Mouse (Mus musculus) embryo, embryonic 10.5 days (tissue): Measurements from ENCODE around the gene Cenpx.
A peak's percentile ranks its signal among the peaks of the same experiment; 100 is the strongest.
"Not testable (repeated sequence)": the region's sequence is repeated elsewhere in the genome, so short reads cannot be mapped to it uniquely, and the experiment has no call there.

Experiments
- DNase-seq: peaks from one replicate; pipeline ENCODE4 v3.0.0-alpha.2; 2015; ENCODE audit warnings: low spot score

The Cenpx gene

DNA sequence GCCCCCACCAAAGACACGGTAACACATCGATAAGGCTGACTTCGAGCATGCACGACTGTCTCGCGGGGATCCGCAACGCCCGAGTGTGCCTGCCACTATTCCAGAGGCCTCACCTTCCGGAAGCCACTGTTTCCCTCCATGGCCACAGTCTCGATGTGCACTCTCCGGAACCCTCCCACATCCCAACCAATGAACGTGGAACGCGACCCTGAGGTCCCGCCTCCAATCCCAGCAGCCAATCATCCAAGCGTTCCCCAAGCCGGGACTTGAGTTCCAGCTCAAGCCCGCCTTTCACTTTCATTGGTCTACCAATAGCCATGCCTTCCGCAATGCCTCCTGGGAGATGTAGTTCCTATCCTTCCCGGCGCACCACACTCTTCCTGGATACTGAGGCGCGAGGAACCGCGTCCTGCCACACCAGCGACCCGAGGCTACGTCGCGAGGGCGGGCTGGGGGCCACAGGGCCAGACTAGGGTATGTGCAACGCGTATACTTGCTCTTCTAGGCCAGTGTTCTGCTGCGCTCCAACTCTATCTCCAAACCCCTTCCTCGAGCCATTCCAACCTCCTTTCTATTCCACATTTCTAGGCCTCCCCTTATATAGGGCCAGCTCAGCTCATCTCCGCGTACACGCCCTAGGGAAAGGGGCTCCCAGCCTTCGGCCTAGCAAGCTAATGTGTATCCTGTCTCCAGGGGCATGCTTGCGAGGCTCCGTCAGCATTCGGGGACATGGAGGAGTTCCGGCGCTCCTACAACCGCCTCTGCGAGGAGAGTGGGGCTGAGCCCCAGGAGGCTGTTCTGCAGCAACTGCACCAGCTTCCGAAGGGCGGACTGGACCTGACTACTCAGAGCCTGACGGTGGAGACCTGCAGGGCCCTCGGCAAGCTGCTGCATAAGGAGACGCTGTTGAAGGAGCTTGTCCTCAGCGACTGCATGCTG is at the start of gene Cenpx, which contains the start of gene Lrrc45:
Cenpx (minus strand) TSS at position 159 of the 939 bp plus-strand sequence.
Lrrc45 (plus strand) TSS at position 346 of the 939 bp plus-strand sequence.
- peak; percentile 100 for DNase-seq

DNA sequence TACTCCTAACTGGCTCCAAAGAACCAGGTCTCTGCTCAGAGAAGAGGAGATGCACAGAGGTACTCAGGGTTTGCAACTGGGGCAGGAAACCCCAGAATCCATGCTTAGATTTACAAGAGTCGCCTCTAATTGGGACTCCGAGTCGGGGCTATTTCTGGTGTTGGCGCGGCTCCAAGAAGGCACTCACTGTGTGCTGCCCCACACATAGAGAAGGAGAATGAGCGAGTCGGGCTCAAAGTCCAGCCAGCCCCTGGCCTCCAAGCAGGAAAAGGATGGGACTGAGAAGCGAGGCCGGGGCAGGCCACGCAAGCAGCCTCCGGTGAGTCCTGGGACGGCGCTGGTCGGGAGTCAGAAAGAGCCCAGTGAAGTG is 49.1 kb upstream of the Cenpx start, which contains the start of gene Hmga1b:
Hmga1b (plus strand) TSS at position 123 of the 370 bp plus-strand sequence.
- not testable (repeated sequence) for DNase-seq

DNA sequence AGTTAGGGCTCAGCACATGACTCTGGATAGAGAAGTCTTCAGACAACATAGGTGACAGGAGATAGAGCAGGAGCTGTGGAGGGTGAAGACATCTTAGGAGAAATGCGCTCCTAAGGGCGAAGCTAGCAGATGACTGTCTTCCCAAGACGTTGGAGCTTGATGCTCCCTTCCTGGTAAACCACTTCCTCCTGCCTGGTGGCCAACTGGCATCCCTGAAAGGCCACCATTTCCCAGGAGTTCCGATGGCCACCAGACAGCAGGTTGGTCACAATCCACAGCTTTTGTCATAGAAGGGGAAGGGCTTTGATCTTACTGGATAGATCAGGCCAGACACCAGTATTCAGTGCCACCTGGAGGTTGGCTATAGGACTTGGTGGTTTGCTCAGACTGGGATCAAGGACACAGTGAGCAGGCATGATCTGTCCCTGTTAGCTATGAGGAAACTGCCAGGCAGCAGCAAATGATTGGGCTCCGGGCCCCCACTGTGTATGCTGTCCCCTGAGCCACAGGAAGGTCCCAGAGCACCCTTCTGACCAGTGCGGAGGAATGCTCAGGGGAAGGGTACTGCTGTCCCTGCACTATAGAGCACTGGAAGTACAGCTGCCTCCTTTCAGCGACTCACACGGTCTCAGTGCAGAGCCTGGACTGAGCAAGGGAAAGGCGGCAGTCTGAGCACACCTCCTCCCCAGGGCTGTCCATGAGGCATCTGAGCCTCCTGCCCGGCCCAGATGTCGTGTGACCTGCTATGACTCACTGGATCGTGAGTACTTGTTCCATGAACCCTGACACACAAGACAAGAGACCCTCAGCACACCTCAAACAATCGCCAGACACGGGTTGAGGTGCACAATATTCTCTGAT is 48.5 kb upstream of the Cenpx start:
- no peak for DNase-seq

DNA sequence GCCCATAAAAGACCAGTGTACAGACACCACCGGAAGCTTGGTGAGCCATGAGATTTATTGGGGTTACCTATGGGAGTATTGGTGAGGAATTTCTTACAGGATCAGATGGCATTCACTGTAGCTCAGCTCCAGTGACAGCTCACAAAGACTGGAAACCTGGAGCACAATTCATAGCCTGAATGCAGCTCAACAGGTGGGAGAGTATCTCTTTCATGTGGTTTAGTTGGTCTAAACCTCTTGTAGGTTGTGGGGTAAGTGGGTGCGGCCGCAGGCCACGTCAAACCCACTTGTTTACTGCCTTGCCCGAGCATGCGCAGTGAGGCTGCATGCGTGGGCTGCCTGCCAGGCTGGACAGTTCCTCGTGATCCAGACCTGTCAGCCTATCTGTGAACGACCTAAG is 46.7 kb upstream of the Cenpx start:
- DNase-seq = no peak

DNA sequence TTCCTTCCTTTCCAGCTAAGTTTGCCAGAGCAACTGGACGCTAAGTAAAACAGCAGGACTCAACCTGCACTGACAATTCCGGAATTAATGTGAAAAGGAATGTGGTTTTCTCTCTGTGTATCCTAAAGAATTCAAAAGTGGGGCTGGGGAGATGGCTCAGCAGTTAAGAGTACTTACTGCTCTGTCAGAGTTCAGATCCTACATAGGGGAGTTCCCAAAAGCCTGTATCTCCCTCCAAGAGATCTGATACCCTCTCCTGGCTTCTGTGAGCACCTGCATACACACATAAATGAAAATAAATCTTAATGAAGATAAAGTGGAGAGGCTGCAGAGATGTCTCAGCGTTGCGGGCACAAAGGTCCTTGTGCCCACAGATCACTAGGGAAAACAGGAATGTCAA is 38.1 kb upstream of the Cenpx start:
- DNase-seq = no peak

DNA sequence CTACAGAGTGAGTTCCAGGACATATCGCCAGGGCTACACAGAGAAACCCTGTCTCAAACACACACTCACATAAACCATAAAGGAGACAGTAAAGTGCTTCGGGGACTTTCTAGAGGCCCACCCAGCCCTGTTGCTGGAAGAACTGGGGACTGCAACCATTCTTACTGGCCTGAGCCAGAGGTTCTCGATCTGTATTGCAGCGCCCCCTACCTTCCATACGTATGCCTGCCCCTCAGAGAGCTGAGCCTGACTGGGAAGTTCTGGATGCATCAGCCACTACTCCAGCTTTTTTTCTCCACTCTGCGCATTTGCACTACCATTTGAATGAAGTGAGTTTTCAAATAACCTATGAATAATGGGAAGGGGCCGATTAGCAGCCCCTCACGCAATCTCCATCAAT is 35.9 kb upstream of the Cenpx start:
- peak; percentile 18 for DNase-seq

DNA sequence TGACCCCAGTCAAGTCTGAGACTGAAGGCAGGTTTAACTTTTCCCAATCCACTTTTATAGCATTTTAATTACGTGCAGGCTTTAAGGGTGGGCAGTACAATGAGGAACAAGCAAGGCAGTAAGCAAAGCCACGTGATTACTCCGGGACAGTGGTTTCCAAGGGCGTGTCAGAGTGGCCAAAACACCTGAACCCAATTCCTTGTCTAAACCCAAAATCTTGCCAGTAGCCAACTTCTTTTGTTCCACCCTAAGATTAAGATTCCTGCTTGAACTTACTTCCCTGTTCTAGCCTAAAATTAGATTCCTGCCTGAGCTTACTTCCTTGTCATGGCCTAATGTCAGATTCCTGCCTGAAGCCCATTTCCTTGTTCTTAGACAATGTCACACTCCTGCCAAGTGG is 34.4 kb upstream of the Cenpx start:
- DNase-seq = no peak

DNA sequence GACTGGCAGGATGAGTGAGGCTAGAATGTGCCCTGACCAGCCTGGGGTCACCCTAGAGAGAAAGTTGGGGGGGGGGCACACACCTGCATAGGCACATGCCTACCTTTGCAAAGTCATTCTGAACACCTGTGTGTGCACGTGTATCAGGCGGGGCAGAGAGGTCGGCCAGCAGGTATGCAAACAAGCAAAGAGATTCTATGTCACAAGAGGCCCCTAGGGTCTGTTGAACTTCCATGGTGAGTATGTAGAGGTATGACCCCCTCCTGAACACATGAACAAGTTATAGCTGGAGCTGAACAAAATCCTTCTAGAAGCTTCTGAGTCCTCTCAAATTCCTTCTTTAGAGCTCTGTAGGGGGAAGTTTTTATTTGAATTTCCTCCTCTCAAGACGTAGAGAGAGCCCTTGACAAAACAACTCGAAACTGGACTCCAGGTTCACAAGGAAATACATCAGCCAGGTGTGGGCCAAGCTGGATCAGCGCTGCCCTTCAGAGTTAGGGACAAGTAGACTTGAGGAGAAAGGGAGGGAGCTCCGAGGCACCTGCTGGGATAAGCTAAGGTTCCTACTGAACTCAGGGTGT is 30.7 kb upstream of the Cenpx start:
- no peak for DNase-seq

DNA sequence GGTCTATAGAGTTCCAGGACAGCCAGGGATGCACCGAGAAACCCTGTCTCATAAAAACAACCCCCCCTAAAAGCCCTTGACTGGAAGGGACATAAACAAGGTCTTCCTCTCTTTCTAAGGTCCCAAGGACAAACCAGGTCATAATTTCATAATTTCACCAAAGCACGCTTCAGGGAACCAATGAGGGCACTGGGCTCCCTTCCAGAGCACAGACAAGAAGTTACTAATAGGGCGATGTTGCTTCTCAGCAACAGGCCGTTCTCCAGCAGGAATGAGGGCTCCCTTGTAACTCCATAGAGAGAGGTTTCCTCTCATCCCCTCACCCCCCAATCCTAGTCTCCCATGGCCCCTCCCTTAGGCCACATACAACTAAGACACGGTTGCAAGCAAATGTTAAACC is 27.4 kb upstream of the Cenpx start:
- no peak for DNase-seq

DNA sequence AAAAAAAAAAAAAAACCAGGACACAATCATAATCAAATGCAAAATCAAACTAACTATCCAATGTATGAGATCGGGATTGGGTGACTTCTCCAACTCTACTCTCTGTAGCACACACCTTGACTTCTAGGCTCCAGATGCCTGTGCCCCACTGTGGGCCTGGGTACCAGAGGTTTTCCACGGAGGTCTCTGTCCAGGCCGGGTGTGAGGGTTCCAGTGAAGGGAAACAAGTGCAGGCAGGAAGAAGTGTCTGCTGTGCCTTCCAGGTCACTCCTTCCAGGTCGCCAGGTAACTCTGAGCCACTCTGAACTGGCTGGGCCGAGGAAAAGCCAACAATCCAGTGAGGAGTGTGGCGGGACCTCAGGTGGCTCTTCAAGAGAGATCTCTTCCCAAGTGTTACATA is 22.9 kb upstream of the Cenpx start:
- DNase-seq = no peak

DNA sequence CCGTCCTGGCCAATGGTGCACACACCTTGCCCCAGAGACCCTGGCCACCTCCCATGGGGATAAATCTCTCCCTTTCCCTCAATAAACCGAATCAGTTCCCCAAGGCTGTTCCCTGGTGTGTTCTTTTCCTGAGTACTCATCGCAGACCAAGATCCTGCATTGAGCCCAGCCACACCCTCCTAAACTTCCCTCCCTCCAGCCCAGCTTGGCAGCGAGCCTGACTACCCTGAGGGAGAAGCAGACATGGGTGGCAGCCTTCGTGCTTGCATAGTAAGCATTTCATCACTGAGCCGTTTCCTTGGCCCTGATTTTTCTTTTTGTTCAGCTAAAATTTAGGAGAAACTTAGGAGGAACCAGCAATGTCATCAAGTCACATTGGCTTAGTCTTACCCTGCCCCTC is 20.0 kb upstream of the Cenpx start:
- no peak for DNase-seq

DNA sequence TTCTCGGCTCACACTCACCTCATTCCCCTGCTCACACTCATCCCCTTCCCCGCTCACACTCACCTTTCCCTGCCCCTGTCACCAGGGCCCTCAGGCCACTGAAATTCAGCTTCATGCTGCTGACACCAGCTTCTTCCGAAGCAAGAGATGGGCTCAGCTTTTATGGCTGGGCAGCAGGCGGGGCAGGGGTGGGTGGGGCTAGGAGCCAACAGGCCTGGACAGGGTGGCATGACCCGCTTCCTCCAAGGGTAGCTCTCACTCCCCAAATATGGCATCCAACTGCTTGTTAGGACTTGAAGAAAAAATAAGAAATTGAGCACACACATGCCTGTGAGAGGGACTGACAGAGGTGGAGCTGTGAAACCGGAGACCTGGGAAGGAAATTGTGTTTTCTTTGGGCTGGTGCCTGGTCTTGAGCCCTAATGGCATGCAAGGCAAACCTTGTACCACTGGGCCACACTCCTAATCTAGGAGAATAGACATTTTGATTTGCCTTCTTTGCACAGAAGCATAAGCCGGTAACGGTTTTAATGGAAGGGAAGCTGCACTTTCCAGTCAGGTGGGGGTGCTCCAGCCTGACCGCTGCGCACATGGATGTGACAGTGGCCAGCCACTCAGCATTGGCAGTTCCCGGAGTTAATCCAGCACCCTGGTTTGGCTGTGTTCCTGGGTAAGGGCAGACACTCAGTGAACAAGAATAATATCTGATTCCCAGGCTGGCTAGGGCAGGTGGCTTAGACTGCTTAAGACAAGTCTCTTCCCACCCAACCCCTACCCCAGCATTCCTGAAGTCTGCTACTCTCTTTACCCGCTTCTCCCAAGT is 18.5 kb upstream of the Cenpx start, which contains the start of gene Cbr2:
Cbr2 (minus strand) TSS at position 257 of the 823 bp plus-strand sequence.
- DNase-seq = no peak

DNA sequence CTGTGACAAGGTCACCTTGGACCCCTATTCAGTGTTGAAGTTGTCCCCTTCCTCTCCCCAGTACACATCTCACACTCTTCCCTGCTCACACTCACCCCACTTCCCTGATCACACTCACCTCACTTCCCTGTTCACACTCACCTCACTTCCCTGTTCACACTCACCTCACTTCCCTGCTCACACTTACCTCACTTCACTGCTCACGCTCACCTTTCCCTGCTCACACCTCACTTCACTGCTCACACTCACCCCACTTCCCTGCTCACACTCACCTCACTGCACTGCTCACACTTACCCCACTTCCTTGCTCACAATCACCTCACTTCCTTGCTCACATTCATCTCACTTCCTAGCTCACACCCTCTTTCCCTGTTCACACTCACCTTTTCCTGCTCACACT is 17.9 kb upstream of the Cenpx start:
- DNase-seq = no peak

DNA sequence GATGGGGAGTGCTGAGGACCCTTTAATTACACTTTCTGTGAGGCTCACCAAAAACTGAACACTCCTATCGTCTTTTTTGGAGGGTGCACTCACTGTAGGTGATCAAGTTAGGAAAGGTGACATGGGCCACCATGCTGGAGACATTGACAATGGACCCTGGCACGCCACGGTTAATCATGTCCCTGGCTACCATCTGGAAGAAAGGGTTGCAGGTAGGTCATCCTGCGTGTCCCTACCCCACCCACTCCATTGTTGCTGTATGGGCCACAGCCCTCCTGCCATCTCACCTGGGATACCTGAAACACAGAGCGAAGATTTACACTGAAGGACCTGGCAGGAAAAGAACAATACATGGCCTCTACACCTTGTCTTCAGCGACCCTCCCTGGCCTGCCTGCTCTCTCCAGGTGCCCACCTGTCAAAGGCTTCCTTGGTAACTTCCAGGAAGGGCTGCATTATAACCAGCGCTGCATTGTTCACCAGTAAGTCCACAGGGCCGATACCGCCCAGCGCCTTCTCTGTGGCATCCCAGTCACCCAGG is 16.9 kb upstream of the Cenpx start:
- no peak for DNase-seq

DNA sequence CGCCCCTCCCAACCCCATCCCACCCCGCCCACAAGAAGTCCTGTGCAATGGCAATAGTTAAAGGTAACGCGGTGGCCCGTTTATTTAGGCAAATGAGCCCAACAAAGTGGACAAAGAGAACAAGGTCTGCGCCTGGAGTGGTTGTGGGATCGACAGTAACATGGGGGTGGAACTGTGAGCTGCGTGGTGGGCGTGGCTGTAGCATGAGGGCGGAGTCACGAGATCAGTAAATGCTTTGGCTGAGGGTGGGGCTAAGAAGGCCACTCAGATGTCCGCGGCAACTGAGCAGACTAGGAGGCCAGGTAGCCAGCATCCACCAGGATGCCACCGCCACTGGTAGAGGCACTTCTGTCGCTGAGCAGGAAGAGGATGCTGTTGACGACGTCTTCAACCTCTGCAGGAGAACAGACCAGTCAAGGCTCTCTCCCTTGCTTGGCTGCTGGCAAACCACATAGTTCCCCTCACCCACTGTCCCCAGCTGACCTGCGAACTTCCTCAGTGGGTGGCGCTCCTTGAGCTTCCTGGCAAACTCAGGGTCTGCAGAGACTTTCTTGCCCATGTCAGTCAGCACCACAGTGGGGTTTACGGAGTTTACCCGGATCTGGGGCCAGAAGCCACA is 16.0 kb upstream of the Cenpx start:
- peak; percentile 76 for DNase-seq

DNA sequence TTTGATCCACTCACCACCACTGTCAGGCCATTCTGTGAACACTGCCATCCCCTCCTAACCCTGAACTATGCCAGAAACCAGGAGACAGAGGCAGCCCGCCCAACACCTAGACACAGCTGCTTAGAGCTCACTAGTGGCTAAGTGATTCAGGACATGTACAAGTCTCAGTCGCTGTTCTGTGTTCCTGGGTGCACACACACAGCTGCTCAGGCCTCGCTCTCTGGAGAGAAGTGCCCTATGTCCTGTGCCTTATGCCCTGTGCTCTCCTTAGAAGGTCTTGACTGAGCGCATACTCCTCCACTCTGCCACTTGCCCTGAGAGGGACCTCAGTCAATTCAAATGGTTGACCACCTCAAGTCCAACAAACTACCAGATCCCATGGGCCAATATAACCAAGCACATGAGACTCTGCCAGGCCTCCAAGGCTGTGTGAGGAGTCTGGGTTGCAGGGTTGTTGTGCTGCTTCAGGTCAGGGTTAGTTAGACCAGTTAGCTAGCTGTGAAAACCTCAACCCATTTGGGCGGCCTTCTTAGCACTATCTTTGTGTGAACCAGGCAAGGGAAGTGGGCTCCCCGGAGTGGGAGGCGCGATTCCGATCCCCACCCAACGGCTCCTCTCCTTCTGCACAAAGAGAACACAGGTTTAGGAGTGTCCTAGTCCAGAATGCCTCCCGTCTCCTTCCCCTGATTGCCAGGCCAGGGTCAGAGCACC is 15.1 kb upstream of the Cenpx start:
- no peak for DNase-seq

DNA sequence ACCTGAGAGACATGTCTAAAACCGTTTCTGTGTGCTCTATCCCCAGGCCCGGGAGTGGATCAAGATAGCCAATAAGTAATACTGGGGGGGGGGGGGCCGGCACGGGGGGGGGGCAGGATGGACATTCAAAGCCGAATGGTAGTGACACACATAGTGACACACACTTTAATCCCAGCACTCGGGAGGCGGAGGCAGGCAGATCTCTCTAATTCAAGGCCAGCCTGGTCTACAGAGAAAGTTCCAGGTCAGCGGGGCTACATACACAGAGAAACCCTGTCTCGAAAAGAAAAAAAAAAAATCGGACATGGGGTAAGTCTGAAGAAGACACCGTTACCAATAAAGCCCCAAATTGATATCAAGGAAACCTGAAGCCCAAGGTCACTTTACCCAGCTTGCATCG is 14.0 kb upstream of the Cenpx start:
- no peak for DNase-seq

DNA sequence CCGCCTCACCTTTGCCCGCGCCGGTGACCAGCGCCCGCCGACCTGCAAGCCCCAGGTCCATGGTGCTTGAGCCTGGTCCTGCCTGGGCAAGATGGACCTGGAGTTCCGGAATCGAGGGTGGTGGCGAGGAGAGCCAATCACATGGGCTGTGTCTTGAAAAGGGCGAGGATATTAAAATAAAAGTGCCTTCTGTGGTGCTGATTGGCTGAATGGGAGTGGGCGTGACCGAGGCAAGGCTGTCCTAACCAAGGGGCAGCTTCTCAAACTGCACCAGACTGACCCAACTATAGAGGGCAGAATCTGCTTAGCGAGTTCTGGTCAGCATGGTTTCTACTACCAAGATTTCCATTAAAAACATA is 13.6 kb upstream of the Cenpx start, which contains the start of gene Dcxr:
Dcxr (minus strand) TSS at position 113 of the 359 bp plus-strand sequence.
- peak; percentile 94 for DNase-seq

DNA sequence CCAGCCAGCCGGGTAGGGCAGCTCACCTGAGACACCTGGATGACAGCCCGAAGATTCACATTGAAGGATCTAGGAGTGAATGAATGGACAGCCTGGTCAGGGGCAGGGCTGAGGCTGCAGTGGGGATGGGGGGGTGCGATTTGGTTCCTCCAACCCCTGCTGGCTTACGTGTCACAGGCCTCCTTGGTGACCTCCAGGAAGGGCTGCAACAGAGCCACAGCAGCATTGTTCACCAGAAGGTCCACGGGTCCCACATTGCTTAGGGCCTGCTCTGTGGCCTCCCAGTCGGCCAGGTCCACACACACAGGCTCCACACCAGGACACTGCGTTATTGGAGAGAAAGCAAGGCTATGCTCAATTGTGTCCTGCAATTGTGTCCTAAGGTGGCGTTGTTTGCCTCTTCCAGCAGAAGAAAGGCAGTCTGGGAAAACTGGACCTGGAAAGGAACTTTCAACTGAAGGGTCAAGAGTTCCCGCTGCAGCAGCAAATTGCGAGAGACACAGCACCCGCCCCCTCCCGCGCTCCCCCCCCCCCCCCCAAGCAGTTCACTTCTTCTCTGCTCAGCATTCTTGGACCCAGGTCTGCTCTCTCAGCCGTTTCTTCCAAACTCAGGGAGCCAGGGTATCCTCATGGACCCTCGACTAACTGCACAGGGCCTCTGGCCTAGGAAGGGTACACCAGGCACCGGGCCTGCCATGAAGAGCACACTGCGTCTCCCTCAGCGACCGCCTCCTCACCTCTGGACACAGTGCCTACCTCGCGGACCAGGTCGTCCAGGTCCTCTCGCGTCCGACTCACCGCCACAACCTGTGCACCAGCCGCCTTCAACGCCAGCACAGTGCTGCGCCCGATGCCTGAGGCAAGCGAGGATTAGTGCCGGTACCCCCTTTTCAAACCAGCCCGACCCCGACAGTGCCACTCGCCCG is 13.0 kb upstream of the Cenpx start:
- no peak for DNase-seq
